Mouse (Mus musculus): Measurements from ENCODE around the gene Secisbp2. TPM values are rescaled to one million over a fixed set of nuclear protein-coding genes. Genes with fewer than 3 reads are reported as not detected.

Gene Secisbp2
- total RNA-seq, 2 experiments from 2014 or later: 11.1 to 11.7 TPM

GRCm38 (mm10) chr13:51731474-51731873 lies 80.0 kb downstream of the Secisbp2 start:
- H3K27ac ChIP-seq: peak overlapping the region; percentile 87
- DNase-seq: peak; percentile 86
- TF ChIP-seq CTCF (IDR thresholded peaks at IDR 0.05): no peak; the same call in 1 of the 2 replicates
- intact Hi-C loops (cut with DNase I): loop anchor here (1.0 kb wide), 1 partner anchor 52 kb away; no protein-coding TSS in a partner anchor
- H3K4me3 ChIP-seq: no peak overlapping the region

GRCm38 (mm10) chr13:51732097-51732664 lies 80.7 kb downstream of the Secisbp2 start:
- intact Hi-C loops (cut with DNase I): no loop called here
- TF ChIP-seq CTCF (IDR thresholded peaks at IDR 0.05): no peak

More at GRCm38 (mm10) chr13:51732097-51732664, 80.7 kb downstream of the Secisbp2 start:
- no peak overlapping the region for H3K4me3 ChIP-seq
- DNase-seq: no peak
- peak overlapping the region; percentile 87 for H3K27ac ChIP-seq

Other genes with a start within 250 kb of the Secisbp2 start
- gene S1pr3, start 243.1 kb upstream of the Secisbp2 start, total RNA-seq (2021): 1 to 10 TPM; 3.3 to 4.4 TPM
- gene Shc3, start 82.3 kb upstream of the Secisbp2 start, total RNA-seq (2021): 1 to 10 TPM in 1 of 2 experiments, under 1 TPM in 1; 0.59 to 1.4 TPM
- not detected for gene Cks2, start 6.5 kb upstream of the Secisbp2 start, total RNA-seq (2021)
- 100 to 1,000 TPM; 110 to 132 TPM for gene Sema4d, start 142.1 kb downstream of the Secisbp2 start, total RNA-seq (2021)
- 100 to 1,000 TPM in 1 of 2 experiments, 10 to 100 TPM in 1; 22.4 to 127 TPM for gene Gadd45g, start 195.0 kb downstream of the Secisbp2 start, total RNA-seq (2021)